In the genomic region with DNA sequence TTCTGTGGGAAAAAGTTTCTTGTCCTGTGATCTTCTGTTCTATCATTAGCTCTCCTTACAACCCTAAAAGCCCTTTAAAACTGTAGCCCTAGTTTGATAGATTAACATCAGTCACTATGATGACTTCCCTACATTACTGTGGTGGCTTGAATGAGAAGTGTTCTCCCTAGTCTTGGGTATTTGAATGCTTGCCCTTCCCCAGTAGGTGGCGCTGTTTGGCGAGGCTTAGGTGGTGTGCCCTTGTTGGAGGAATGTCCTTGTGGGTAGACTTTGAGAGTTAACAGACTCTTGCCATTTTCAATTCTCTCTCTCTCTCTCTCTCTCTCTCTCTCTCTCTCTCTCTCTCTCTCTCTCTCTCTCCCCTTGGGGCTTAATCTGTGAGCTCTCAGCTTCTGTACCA, we compare ENCODE assay signal across 12 mouse cellular contexts.
DNase-seq lines count a peak whose midpoint lies in the region; ATAC-seq and TF ChIP-seq lines count a peak whose summit lies in the region.
"Had no signal": no experiment of that assay in that cellular context is flagged by ENCODE, and none has a peak within 500 bp of the region (broad histone marks: within the 10 kb centered on the region; RNA-seq: fewer than 3 reads in every experiment).

No protein-coding gene starts in this region.

- ATAC-seq in intestine, postnatal 0 days, result no peak
- ATAC-seq in intestine, embryonic 16.5 days, result no peak
- ATAC-seq in midbrain, embryonic 14.5 days (ENCODE audit: low FRiP score, low TSS enrichment), result no peak
- ATAC-seq in midbrain, embryonic 16.5 days, result no peak

- H3K9me3 ChIP-seq in intestine, postnatal 0 days (ENCODE audit: control insufficient read depth), result no peaks in the 10 kb centered on the region
- no peaks in the 10 kb centered on the region for H3K9me3 ChIP-seq in intestine, embryonic 16.5 days (ENCODE audit: control insufficient read depth, low read length)
- no peaks in the 10 kb centered on the region for H3K9me3 ChIP-seq in midbrain, embryonic 14.5 days (ENCODE audit: control insufficient read depth, low read length)
- no peaks in the 10 kb centered on the region for H3K9me3 ChIP-seq in midbrain, embryonic 16.5 days (replicated peaks; ENCODE audit: control insufficient read depth, low read length, poor library complexity, severe bottlenecking)
- H3K9me3 ChIP-seq: limb, embryonic 15.5 days had no signal

- no peak overlapping the region for H3K9ac ChIP-seq in intestine, postnatal 0 days (ENCODE audit: low read depth, low read length)
- no peak overlapping the region for H3K9ac ChIP-seq in intestine, embryonic 16.5 days (ENCODE audit: low read depth, low read length)
- H3K9ac ChIP-seq in midbrain, embryonic 14.5 days (replicated peaks; ENCODE audit: low read length), result no peak overlapping the region
- H3K9ac ChIP-seq in midbrain, embryonic 16.5 days (ENCODE audit: low read depth, low read length), result no peak overlapping the region
- H3K9ac ChIP-seq: limb, embryonic 15.5 days had no signal

- no peak overlapping the region for H3K4me2 ChIP-seq in intestine, postnatal 0 days (replicated peaks; ENCODE audit: low read depth)
- H3K4me2 ChIP-seq in intestine, embryonic 16.5 days (ENCODE audit: low read depth, low read length), result no peak overlapping the region
- H3K4me2 ChIP-seq in midbrain, embryonic 14.5 days (ENCODE audit: low read length), result no peak overlapping the region
- no peak overlapping the region for H3K4me2 ChIP-seq in midbrain, embryonic 16.5 days (ENCODE audit: low read length)
- H3K4me2 ChIP-seq: limb, embryonic 15.5 days had no signal

- DNase-seq in midbrain, embryonic 14.5 days, result peak; percentile 19
- DNase-seq in R1 (ENCODE audit: low read depth, low spot score), result peak; percentile 50
- peak; percentile 3 for DNase-seq in splenic B cell, adult 2 months (ENCODE audit: low read depth, low spot score)
- no peak for DNase-seq in urinary bladder, postnatal 4 days (ENCODE audit: low spot score in 2 of 2)
- DNase-seq: adrenal gland, adult 2 months; heart, postnatal 14 days; kidney, adult 8-10 months; right cerebral cortex, postnatal 14 days had no signal

- 51% methylated on average over 2 of the region's 2 CpGs for WGBS in intestine, postnatal 0 days
- WGBS in intestine, embryonic 16.5 days, result 40% methylated on average over 2 of the region's 2 CpGs
- 53% methylated on average over 2 of the region's 2 CpGs for WGBS in midbrain, embryonic 14.5 days
- 51% methylated on average over 2 of the region's 2 CpGs for WGBS in midbrain, embryonic 16.5 days

- H3K4me3 ChIP-seq in intestine, postnatal 0 days (ENCODE audit: low read depth, low read length), result no peak overlapping the region
- no peak overlapping the region for H3K4me3 ChIP-seq in intestine, embryonic 16.5 days (ENCODE audit: low read length)
- H3K4me3 ChIP-seq in midbrain, embryonic 14.5 days (replicated peaks; ENCODE audit: low read depth, low read length), result no peak overlapping the region
- H3K4me3 ChIP-seq in midbrain, embryonic 16.5 days (ENCODE audit: low read depth, low read length), result no peak overlapping the region
- H3K4me3 ChIP-seq: limb, embryonic 15.5 days had no signal

- no peaks in the 10 kb centered on the region for H3K27me3 ChIP-seq in intestine, postnatal 0 days (replicated peaks; ENCODE audit: control insufficient read depth, insufficient read depth, low read length)
- no peaks in the 10 kb centered on the region for H3K27me3 ChIP-seq in intestine, embryonic 16.5 days (replicated peaks; ENCODE audit: control insufficient read depth, insufficient read depth, low read length)
- H3K27me3 ChIP-seq in midbrain, embryonic 14.5 days (ENCODE audit: control insufficient read depth, insufficient read depth, low read length), result no peaks in the 10 kb centered on the region
- H3K27me3 ChIP-seq in midbrain, embryonic 16.5 days (ENCODE audit: control insufficient read depth, insufficient read depth, low read depth, low read length), result no peaks in the 10 kb centered on the region
- no peaks in the 10 kb centered on the region for H3K27me3 ChIP-seq in splenic B cell, adult 2 months (ENCODE audit: control insufficient read depth, insufficient read depth, low read length, poor library complexity, severe bottlenecking)
- H3K27me3 ChIP-seq: limb, embryonic 15.5 days had no signal

- no peaks in the 10 kb centered on the region for H3K4me1 ChIP-seq in intestine, postnatal 0 days (replicated peaks; ENCODE audit: control insufficient read depth, insufficient read depth, low read length)
- H3K4me1 ChIP-seq in intestine, embryonic 16.5 days (ENCODE audit: control insufficient read depth, insufficient read depth, low read length), result no peaks in the 10 kb centered on the region
- no peaks in the 10 kb centered on the region for H3K4me1 ChIP-seq in midbrain, embryonic 14.5 days (ENCODE audit: control insufficient read depth, insufficient read depth, low read length)
- H3K4me1 ChIP-seq in midbrain, embryonic 16.5 days (ENCODE audit: control insufficient read depth, insufficient read depth, low read length), result no peaks in the 10 kb centered on the region
- H3K4me1 ChIP-seq: limb, embryonic 15.5 days had no signal

- peak; percentile 52 for TF ChIP-seq CTCF in intestine, postnatal 0 days (IDR thresholded peaks at IDR 0.05; ENCODE audit: low read depth)

- no peaks in the 10 kb centered on the region for H3K36me3 ChIP-seq in intestine, postnatal 0 days (ENCODE audit: control insufficient read depth, insufficient read depth)
- H3K36me3 ChIP-seq in intestine, embryonic 16.5 days (ENCODE audit: control insufficient read depth, insufficient read depth, low read length), result no peaks in the 10 kb centered on the region
- no peaks in the 10 kb centered on the region for H3K36me3 ChIP-seq in midbrain, embryonic 14.5 days (ENCODE audit: control insufficient read depth, insufficient read depth, low read length)
- H3K36me3 ChIP-seq in midbrain, embryonic 16.5 days (ENCODE audit: control insufficient read depth, insufficient read depth, low read length), result no peaks in the 10 kb centered on the region
- H3K36me3 ChIP-seq in splenic B cell, adult 2 months (ENCODE audit: control insufficient read depth, insufficient read depth, low read length, poor library complexity, severe bottlenecking), result no peaks in the 10 kb centered on the region
- H3K36me3 ChIP-seq: limb, embryonic 15.5 days had no signal

- H3K27ac ChIP-seq in intestine, postnatal 0 days (ENCODE audit: low read depth, low read length), result no peak overlapping the region
- H3K27ac ChIP-seq in intestine, embryonic 16.5 days (ENCODE audit: low read length), result no peak overlapping the region
- H3K27ac ChIP-seq in midbrain, embryonic 14.5 days (replicated peaks; ENCODE audit: low read depth, low read length), result no peak overlapping the region
- no peak overlapping the region for H3K27ac ChIP-seq in midbrain, embryonic 16.5 days (ENCODE audit: low read length)
- H3K27ac ChIP-seq: limb, embryonic 15.5 days had no signal

Comparison
In these comparisons a context has a peak if more than half of its experiments do, and no peak if none do; other contexts are left out.
1. DNase-seq: peak in midbrain, embryonic 14.5 days (single experiment), R1 (single experiment) and splenic B cell, adult 2 months (single experiment); none in urinary bladder, postnatal 4 days (0 of 2).